Mouse (Mus musculus) ES-E14 (cell line): ENCODE measurements around the gene Serpina3b.

ENCODE experiments used
- CHD2 ChIP-seq: IDR thresholded peaks from 2 replicates; pipeline ENCODE4 v1.6.1; 2014; ENCODE audit warnings: mild to moderate bottlenecking, low read depth, low read length, inconsistent platforms
- HCFC1 ChIP-seq: IDR thresholded peaks from 2 replicates; pipeline ENCODE4 v1.6.1; 2012; ENCODE audit warnings: low read length, inconsistent platforms, borderline replicate concordance; ENCODE audit not compliant: insufficient read depth
- MAFK ChIP-seq: IDR thresholded peaks from 2 replicates; pipeline ENCODE4 v1.6.1; 2014; ENCODE audit warnings: mild to moderate bottlenecking, low read depth, low read length, inconsistent platforms; ENCODE audit not compliant: insufficient read depth

GRCm38 (mm10) chr12:104131041-104131440, 3.2 kb downstream of the Serpina3b start:
- TF ChIP-seq HCFC1: no peak
- no peak for TF ChIP-seq CHD2
- no peak for TF ChIP-seq MAFK
